Mouse (Mus musculus) ES-Bruce4 (cell line): ENCODE results near the gene Nme7. TPM values are rescaled to one million over a fixed set of nuclear protein-coding genes. Genes with fewer than 3 reads are reported as not detected.

Experiments
- H3K27ac ChIP-seq: 2 replicates; pipeline ENCODE4 v1.5.1; 2012; ENCODE audit warnings: low read length, inconsistent platforms; ENCODE audit not compliant: insufficient read depth
- H3K27me3 ChIP-seq: 2 replicates; pipeline ENCODE4 v1.6.1; 2012; ENCODE audit warnings: mild to moderate bottlenecking, low read length, inconsistent platforms; ENCODE audit not compliant: control insufficient read depth, poor library complexity, insufficient read depth, severe bottlenecking
- H3K36me3 ChIP-seq: 2 replicates; pipeline ENCODE4 v1.6.1; 2012; ENCODE audit warnings: inconsistent platforms, mild to moderate bottlenecking, low read length, moderate library complexity; ENCODE audit not compliant: control insufficient read depth, poor library complexity, insufficient read depth, severe bottlenecking
- H3K4me1 ChIP-seq: one replicate; pipeline ENCODE4 v1.8.1; 2011; ENCODE audit warnings: low read length; ENCODE audit not compliant: control insufficient read depth, insufficient read depth
- H3K4me3 ChIP-seq: 2 replicates; pipeline ENCODE4 v1.5.1; 2011; ENCODE audit warnings: low read depth, mild to moderate bottlenecking, low read length
- H3K9ac ChIP-seq: 2 replicates; pipeline ENCODE4 v1.6.1; 2012; ENCODE audit warnings: low read depth, mild to moderate bottlenecking, inconsistent platforms; ENCODE audit not compliant: poor library complexity, severe bottlenecking
- H3K9me3 ChIP-seq: replicated peaks from 2 replicates; pipeline ENCODE4 v1.6.1; 2012; ENCODE audit warnings: mild to moderate bottlenecking, low read length, inconsistent platforms; ENCODE audit not compliant: control insufficient read depth, poor library complexity, insufficient read depth, severe bottlenecking
- CTCF ChIP-seq: IDR thresholded peaks from one replicate; pipeline ENCODE4 v1.8.1; 2011; ENCODE audit warnings: low read depth, low read length
- EP300 ChIP-seq: IDR thresholded peaks from 2 replicates; pipeline ENCODE4 v1.6.1; 2011; ENCODE audit warnings: low read depth, low read length; ENCODE audit not compliant: insufficient read depth
- POLR2A ChIP-seq: IDR thresholded peaks from one replicate; pipeline ENCODE4 v1.8.1; 2011; ENCODE audit warnings: low read length; ENCODE audit not compliant: insufficient read depth
- polyA plus RNA-seq: library from polyadenylated mRNA; stranded (reverse); fragments of >200 nt; gene quantifications from 2 replicates; pipeline ENCODE4 v1.2.4, GENCODE M21; 2011; ENCODE audit warnings: low read depth; ENCODE audit not compliant: missing spikeins, insufficient read depth, insufficient read length

Nme7 gene
- polyA plus RNA-seq, 1 experiment: 48.8 TPM

DNA sequence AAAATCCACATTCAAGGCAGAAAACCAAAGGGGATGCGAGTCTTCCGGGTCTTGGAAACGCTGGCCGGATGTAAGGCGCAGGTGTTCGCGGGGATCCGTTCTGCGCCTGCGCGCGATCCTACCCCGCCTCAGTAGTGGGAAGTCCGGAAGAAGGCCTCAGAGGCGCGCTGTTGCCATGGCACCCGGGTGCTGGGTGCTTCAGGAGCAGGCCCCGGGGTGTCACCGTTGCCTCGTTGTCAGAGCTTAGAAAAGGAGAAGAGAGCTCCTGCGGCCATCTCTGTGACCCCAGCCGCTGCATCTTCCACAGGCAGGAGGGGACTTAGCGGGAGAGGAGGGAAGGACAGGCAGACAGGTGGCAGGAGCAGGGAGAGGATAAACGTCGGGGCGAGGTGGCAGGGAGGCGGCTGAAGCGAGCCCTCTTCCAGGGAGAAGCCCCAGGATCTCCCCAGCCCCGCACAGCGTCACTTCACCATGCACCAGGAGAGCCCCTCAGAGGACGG, 28.4 kb upstream of the Nme7 start, which contains the start of gene Ccdc181:
TSS of gene Ccdc181 (plus strand) at position 131 of the 500 bp plus-strand sequence.
- H3K27me3 ChIP-seq: no peaks in the 10 kb centered on the region
- no peaks in the 10 kb centered on the region for H3K36me3 ChIP-seq
- no peaks in the 10 kb centered on the region for H3K9me3 ChIP-seq
- H3K4me3 ChIP-seq: peak within 1 kb of the TSS; percentile 75
- no peak within 1 kb of the TSS for H3K27ac ChIP-seq
- H3K4me1 ChIP-seq: no peaks in the 10 kb centered on the region
- TF ChIP-seq CTCF (no peak), EP300 (no peak), POLR2A (no peak)
- peak within 1 kb of the TSS; percentile 43 for H3K9ac ChIP-seq

DNA sequence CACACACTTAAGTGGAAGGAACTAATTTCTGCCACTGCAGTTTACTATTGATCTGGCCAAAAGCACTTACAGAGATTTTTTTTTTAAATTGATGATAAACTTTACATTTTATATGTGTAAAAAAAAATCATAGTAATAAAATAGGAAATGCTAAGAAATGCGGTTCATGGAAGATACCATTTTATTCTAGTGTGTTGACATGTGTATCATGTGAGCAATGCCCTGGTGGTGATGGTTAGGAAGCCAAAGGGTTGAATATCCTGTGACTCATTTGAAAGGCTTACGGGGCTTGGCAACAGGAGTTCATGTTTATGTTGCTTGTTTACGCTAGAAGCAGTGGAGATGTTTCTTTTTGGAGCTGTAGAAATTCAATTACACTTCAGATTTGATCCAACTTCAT, 27.4 kb upstream of the Nme7 start:
- Histone ChIP-seq H3K4me3 (no peak overlapping the region), H3K9me3 (no peaks in the 10 kb centered on the region), H3K27ac (no peak overlapping the region), H3K36me3 (no peaks in the 10 kb centered on the region), H3K9ac (no peak overlapping the region), H3K27me3 (no peaks in the 10 kb centered on the region), H3K4me1 (no peaks in the 10 kb centered on the region)
- TF ChIP-seq POLR2A: no peak

DNA sequence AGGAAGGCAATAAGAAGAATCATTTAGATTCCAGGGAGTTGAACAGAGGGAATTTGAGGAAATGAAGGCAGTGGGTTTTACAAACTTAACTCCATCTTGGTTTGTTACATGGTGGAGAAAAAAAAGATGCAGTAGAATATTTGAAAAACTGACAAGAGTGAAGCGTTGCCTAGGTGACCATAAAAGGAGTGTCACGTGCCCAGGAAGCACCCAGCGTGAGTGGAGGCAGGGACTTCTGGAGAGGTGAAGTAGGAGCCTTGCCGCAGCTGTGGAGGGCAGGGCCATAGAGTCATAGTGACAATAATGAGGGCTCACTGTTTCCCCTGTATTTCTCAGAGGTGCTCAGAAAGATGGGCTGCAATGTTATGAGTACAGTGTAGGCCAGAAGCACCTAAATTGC, 24.6 kb upstream of the Nme7 start:
- Histone ChIP-seq H3K9ac (no peak overlapping the region), H3K27ac (no peak overlapping the region), H3K9me3 (no peaks in the 10 kb centered on the region), H3K36me3 (no peaks in the 10 kb centered on the region; the same call in 1 of the 2 replicates), H3K27me3 (no peaks in the 10 kb centered on the region), H3K4me3 (no peak overlapping the region), H3K4me1 (no peaks in the 10 kb centered on the region)
- TF ChIP-seq EP300 (no peak), CTCF (no peak), POLR2A (no peak)

DNA sequence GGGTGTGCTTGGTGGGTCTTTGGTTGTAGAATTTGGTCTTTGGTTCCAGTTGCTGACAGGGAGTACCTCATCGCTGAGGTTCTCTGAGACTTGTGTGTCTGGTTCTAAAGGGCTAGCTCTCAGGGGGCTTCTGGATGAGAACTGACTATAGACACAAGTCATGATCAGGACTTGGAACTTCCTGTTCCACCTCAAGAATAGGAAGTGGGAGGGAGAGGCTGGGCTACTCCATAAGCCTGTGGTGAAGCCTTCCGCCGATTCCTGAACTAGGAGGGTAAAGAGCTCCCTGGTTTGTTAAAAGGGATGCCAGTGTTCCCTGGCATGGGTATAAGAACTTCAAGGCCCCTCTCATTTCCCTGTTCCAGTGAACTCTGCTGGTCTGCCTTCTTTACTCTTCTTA, 19.9 kb upstream of the Nme7 start:
- Histone ChIP-seq H3K27me3 (no peaks in the 10 kb centered on the region), H3K9ac (no peak overlapping the region), H3K4me1 (no peaks in the 10 kb centered on the region), H3K36me3 (no peaks in the 10 kb centered on the region; the same call in 1 of the 2 replicates), H3K4me3 (no peak overlapping the region), H3K9me3 (no peaks in the 10 kb centered on the region), H3K27ac (no peak overlapping the region)
- TF ChIP-seq CTCF (no peak), EP300 (no peak)

DNA sequence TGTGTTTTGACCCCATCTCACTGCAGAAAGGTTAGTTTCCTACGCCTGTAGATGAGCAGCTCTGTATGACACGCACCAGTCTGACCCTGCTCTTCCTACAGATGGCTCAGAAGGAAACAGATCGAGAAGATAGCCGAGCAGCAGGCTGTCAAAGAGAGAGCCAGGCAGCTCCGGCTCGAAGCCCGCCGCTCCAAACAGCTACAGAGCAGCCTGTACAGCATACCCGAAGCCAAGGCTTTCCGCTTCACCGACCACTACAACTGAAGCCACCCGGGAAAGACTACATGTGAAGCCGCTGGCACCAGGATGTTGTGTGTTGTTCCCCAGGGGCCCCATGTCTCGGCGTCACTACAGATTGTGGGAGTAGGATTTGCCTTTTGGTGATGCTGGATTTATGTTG, 16.5 kb upstream of the Nme7 start:
- no peak overlapping the region for H3K9ac ChIP-seq
- H3K27me3 ChIP-seq: no peaks in the 10 kb centered on the region
- no peak overlapping the region for H3K4me3 ChIP-seq
- H3K36me3 ChIP-seq: peaks cover 2% of the 10 kb centered on the region; the same call in 1 of the 2 replicates
- TF ChIP-seq EP300 (no peak), POLR2A (no peak), CTCF (no peak)
- no peak overlapping the region for H3K27ac ChIP-seq
- H3K4me1 ChIP-seq: no peaks in the 10 kb centered on the region
- no peaks in the 10 kb centered on the region for H3K9me3 ChIP-seq

DNA sequence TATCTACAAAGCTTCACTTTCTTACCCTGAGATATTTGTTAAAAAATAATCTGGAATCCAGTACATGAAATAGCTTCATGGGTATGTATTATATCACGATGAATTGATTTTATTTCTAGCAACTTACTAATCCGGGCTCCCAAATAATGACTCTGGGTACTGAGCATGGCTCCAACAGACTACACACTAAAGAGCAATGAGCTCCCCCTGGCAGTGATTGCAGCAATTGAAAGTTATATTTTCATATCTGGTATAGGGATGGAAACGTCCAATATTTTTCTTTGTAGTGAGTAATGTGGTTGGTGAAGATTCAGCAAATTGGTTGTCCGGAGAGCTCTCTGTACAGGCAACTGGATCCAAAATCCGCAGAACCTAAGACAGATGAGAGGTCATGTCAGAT, 11.9 kb upstream of the Nme7 start:
- TF ChIP-seq EP300 (no peak), CTCF (no peak), POLR2A (no peak)
- Histone ChIP-seq H3K4me3 (no peak overlapping the region), H3K9ac (no peak overlapping the region), H3K27ac (no peak overlapping the region), H3K27me3 (no peaks in the 10 kb centered on the region), H3K36me3 (peaks cover 13% of the 10 kb centered on the region), H3K4me1 (no peaks in the 10 kb centered on the region), H3K9me3 (no peaks in the 10 kb centered on the region)
